Mouse (Mus musculus) thymus, adult 2 months (tissue): ENCODE measurements around the gene Stk32b.

ENCODE experiments used
- CTCF ChIP-seq: fragments of 200-500 bp; IDR thresholded peaks from 2 replicates; pipeline ENCODE4 v1.5.1; 2012; ENCODE audit warnings: mild to moderate bottlenecking, control low read depth, low read length, moderate library complexity, borderline replicate concordance; ENCODE audit not compliant: control insufficient read depth, poor library complexity, insufficient read depth; ENCODE audit errors: extremely low read depth
- POLR2A ChIP-seq: fragments of 200-500 bp; IDR thresholded peaks from 2 replicates; pipeline ENCODE4 v1.6.1; 2012; ENCODE audit warnings: mild to moderate bottlenecking, low read length, control low read depth, moderate library complexity; ENCODE audit not compliant: control insufficient read depth, poor library complexity, insufficient read depth; ENCODE audit errors: extremely low read depth

DNA sequence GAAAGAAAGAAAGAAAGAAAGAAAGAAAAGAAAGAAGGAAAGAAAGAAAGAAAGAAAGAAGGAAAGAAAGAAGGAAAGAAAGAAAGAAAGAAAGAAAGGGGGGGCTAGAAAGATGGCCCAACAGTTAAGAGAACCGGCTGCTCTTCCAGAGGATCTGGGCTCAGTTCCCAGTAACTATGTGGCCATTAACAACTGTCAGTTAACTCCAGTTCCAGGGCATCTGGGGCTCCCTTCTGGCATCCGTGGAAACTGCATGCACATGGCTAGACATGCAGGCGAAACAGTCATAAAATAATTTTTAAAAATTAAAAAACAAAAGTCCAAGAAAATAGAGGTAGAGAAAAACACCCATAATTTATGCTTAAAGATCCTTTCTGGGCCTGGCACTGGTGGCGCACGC is 181.7 kb downstream of the Stk32b start:
- TF ChIP-seq POLR2A (no peak), CTCF (no peak)
